Mouse (Mus musculus): ENCODE results near the gene Psg16. TPM values are rescaled to one million over a fixed set of nuclear protein-coding genes. Genes with fewer than 3 reads are reported as not detected.
A peak's percentile ranks its signal among the peaks of the same experiment; 100 is the strongest.

The Psg16 gene
- total and polyA plus RNA-seq, 3 experiments: 0.27 TPM; not detected in 2

DNA sequence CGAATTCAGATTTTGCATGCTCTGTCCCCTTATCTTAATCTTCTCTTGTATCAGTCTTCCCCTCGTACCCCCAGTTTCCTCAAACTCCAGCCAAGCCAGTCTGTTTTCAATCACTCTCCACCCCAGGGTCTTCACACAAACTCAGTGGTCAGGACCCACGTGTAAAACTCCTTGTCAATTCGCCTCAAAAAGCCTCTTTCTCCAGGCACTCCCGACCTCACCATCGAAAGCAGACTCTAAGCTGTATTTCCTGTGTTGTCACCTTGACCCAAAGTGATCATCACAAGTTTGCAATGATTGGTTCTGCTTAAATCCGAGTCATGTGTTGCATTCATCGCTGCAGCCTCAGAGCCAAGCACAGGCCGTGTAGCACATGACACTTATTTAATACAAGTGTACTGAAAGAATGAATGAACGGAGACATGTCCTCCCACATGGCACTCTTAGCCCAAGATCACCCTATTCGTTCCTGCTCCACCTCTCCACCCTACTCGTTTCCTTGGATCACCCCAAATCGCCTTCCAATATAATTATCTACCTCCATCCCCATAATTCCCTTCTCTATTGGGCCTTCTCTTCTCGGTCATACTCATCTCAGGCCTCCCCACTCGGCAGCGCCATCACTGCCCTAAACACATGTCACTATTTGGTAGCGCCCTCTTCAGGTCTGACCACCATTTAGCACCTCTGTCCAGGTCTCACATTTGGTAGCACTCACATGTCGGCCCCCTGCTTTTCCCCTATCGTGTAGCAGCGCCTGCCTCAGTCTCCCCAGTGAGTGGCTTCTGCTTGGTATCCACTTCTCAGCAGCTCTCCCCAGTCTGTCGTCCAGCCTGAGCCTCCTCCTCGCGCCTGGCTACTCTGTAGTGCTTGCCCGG, 46.9 kb upstream of the Psg16 start:
- TF ChIP-seq TBP (conservative IDR thresholded peaks at IDR 0.05; ENCODE audit: low read depth, low read length): peak; percentile 26; the same call in 1 of the 2 replicates
- TF ChIP-seq UBTF (IDR thresholded peaks at IDR 0.05; ENCODE audit: low read depth, low read length): no peak
- TF ChIP-seq CHD1 (IDR thresholded peaks at IDR 0.05; ENCODE audit: low read depth, low read length): peak; percentile 54; the same call in 1 of the 2 replicates
- TF ChIP-seq MAFK (IDR thresholded peaks at IDR 0.05; ENCODE audit: insufficient replicate concordance, low read length): no peak
- TF ChIP-seq EP300 (IDR thresholded peaks at IDR 0.05; ENCODE audit: low read length): peak; percentile 20; the same call in 1 of the 2 replicates
- TF ChIP-seq ZMIZ1 (IDR thresholded peaks at IDR 0.05; ENCODE audit: low read depth, low read length): no peak
- no peak for TF ChIP-seq PAX5 (IDR thresholded peaks at IDR 0.05; ENCODE audit: low read length)
- peak in 1 of 2 experiments; percentile 83; a peak in 3 of 4 replicates for TF ChIP-seq CTCF (conservative IDR thresholded peaks at IDR 0.05 in 1 of 2, IDR thresholded peaks at IDR 0.05 in 1 of 2; ENCODE audit: low read depth in 2 of 2, low read length in 2 of 2)
- TF ChIP-seq MXI1 (IDR thresholded peaks at IDR 0.05; ENCODE audit: low read depth, low read length): peak; percentile 95
- TF ChIP-seq SMC3 (IDR thresholded peaks at IDR 0.05; ENCODE audit: low read depth, low read length): no peak
- peak; percentile 34; the same call in 1 of the 2 replicates for TF ChIP-seq TCF12 (IDR thresholded peaks at IDR 0.05; ENCODE audit: low read depth, low read length)
- TF ChIP-seq JUN (IDR thresholded peaks at IDR 0.05; ENCODE audit: insufficient read depth, low read depth, low read length): no peak
- TF ChIP-seq NELFE (IDR thresholded peaks at IDR 0.05; ENCODE audit: low read depth, low read length): peak; percentile 30
- TF ChIP-seq ZC3H11A (IDR thresholded peaks at IDR 0.05; ENCODE audit: low read depth, low read length): no peak
- TF ChIP-seq KAT2A (IDR thresholded peaks at IDR 0.05; ENCODE audit: insufficient replicate concordance, low read length): 0 out of 2 replicates have a peak, but pooled peaks have one; percentile 48
- peak; percentile 93 for TF ChIP-seq MAX (IDR thresholded peaks at IDR 0.05; ENCODE audit: low read length)
- peak; percentile 49; the same call in 1 of the 2 replicates for TF ChIP-seq POLR2A (IDR thresholded peaks at IDR 0.05; ENCODE audit: low read depth, low read length)
- no peak for TF ChIP-seq IRF4 (IDR thresholded peaks at IDR 0.05; ENCODE audit: low read depth, low read length)
- TF ChIP-seq ELF1 (IDR thresholded peaks at IDR 0.05; ENCODE audit: low read depth, low read length): 0 out of 2 replicates have a peak, but pooled peaks have one; percentile 9
- TF ChIP-seq USF1 (IDR thresholded peaks at IDR 0.05; ENCODE audit: low read depth, low read length): no peak
- TF ChIP-seq MAZ (IDR thresholded peaks at IDR 0.05; ENCODE audit: low read depth, low read length): no peak
- TF ChIP-seq SIN3A (IDR thresholded peaks at IDR 0.05; ENCODE audit: low read length): peak; percentile 76; the same call in 1 of the 2 replicates
- peak; percentile 15 for TF ChIP-seq RAD21 (IDR thresholded peaks at IDR 0.05; ENCODE audit: low read depth, low read length)
- no peak for TF ChIP-seq MEF2A (IDR thresholded peaks at IDR 0.05; ENCODE audit: borderline replicate concordance, low read depth, low read length)
- TF ChIP-seq JUND (conservative IDR thresholded peaks at IDR 0.05; ENCODE audit: low read depth, low read length): no peak
- 0 out of 2 replicates have a peak, but pooled peaks have one; percentile 12 for TF ChIP-seq CHD2 (IDR thresholded peaks at IDR 0.05; ENCODE audit: low read length)
- TF ChIP-seq ZKSCAN1 (IDR thresholded peaks at IDR 0.05; ENCODE audit: borderline replicate concordance, low read depth, low read length): no peak
- peak; percentile 98 for TF ChIP-seq MYC (IDR thresholded peaks at IDR 0.05; ENCODE audit: low read depth, low read length)
- peak overlapping the region; percentile 48 for H3K27ac ChIP-seq (ENCODE audit: insufficient read depth, low read depth)
- peak overlapping the region; percentile 80 to 94 (median 94) for H3K4me3 ChIP-seq (replicated peaks in 1 of 3; ENCODE audit: low read depth in 2 of 3, low read length in 2 of 3, poor library complexity in 1 of 3)
- H3K9me3 ChIP-seq (replicated peaks; ENCODE audit: low read length): no peaks in the 10 kb centered on the region
- dilution Hi-C loops (cut with MboI; ENCODE audit: extremely low pct_ligation_motif_present, extremely low pct_unique_long_range_greater_than_20kb, low sequenced_read_pairs): no loop called here
- H3K9ac ChIP-seq (ENCODE audit: insufficient read depth, low read depth): peak overlapping the region; percentile 80
- peak; percentile 91 for DNase-seq (ENCODE audit: extremely low read depth)
- peaks cover 17 to 44% of the 10 kb centered on the region in 2 experiments for H3K4me1 ChIP-seq (ENCODE audit: control insufficient read depth in 1 of 2, insufficient read depth in 2 of 2)
- peaks cover 18 to 29% of the 10 kb centered on the region in 2 experiments for H3K36me3 ChIP-seq (replicated peaks in 1 of 2; ENCODE audit: control insufficient read depth in 1 of 2, insufficient read depth in 1 of 2, low read length in 1 of 2)
- H3K27me3 ChIP-seq (replicated peaks): peaks cover 4% of the 10 kb centered on the region
- peak overlapping the region; percentile 95 for H3K4me2 ChIP-seq (ENCODE audit: insufficient read depth, low read depth, poor library complexity, severe bottlenecking)
- in situ Hi-C loops (cut with MboI; ENCODE audit: low pct_ligation_motif_present, low pct_unique_long_range_greater_than_20kb, low sequenced_read_pairs): no loop called here
- peaks cover 50% of the 10 kb centered on the region for H3K79me2 ChIP-seq (replicated peaks; ENCODE audit: control insufficient read depth, extremely low read depth, insufficient read depth, poor library complexity, severe bottlenecking)
